Mouse (Mus musculus): ENCODE data around the gene Copz2. TPM values are rescaled to one million over a fixed set of nuclear protein-coding genes. Genes with fewer than 3 reads are reported as not detected.
"Not testable (repeated sequence)": the region's sequence is repeated elsewhere in the genome, so short reads cannot be mapped to it uniquely, and the experiment has no call there.

Copz2 gene
- 86.6 and 90.1 TPM in 2 replicates for polyA plus RNA-seq (2016; fragmentation: Nextera tagmentation; extraction: Ambion mirVana)

DNA sequence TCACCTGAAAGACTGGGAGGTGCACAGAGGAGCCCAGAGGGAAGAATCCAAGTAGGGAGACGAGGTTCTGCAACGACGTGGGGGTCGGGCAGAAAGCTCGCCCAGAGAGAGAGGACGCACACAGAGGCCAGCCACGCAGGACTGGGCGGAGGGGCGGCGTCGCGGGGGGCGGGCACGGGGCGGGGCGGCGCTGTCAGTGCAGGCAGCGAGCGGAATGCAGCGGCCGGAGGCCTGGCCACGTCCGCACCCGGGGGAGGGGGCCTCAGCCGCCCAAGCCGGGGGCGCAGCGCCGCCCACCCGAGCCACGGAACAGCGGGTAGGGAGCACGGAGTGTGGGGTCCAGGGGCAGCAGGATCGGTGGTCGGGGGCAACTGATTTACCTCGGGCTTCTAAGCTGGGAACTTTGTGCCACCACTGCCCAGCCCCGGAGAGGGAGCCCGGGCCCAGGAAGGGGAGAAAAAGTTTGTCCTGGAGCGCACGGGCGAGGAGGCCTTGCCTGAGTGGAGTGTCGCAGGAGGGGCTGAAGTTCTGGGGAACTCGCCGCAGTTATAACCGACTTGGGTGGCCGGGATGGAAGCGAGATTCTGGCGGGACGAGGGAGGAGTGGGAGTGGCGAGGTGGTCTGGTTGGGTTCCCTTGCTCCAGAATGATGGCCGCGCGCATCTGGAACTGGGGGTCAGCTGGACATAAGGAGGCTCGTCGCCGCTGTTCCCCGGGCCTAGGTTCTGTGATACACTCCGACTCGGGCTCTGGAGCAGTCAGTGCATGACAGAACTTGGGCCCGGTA is at the start of gene Copz2:
TSS of gene Copz2 (plus strand) at position 190 of the 787 bp plus-strand sequence.
- H3K27ac ChIP-seq = peak within 1 kb of the TSS; percentile 91
- H3K9me3 ChIP-seq = no peaks in the 10 kb centered on the region
- H3K36me3 ChIP-seq = peaks cover 10% of the 10 kb centered on the region
- peak within 1 kb of the TSS; percentile 87 for H3K4me3 ChIP-seq
- no peaks in the 10 kb centered on the region for H3K27me3 ChIP-seq (ENCODE audit: insufficient read depth, poor library complexity, severe bottlenecking)
- under 1% methylated on average over 57 of the region's 60 CpGs for WGBS
- peaks cover 9% of the 10 kb centered on the region for H3K4me1 ChIP-seq
- no peak for DNase-seq (ENCODE audit: low spot score)

DNA sequence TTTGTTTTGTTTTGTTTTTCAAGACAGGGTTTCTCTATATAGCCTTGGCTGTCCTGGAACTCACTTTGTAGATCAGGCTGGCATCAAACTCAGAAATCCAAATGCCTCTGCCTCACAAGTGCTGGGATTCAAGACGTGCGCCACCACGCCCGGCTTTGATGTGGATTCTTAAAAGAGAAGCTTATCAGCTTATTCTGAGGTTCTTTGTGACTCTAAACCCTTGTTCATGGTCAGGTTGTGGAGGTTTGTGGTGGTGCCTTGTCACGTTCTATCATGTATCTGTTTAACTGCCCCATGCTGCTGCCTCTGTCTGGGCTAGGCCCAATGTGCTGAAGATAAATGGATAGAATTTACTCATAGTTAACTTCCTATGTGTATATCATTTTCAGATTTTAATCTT is 44.1 kb upstream of the Copz2 start:
- H3K27me3 ChIP-seq (ENCODE audit: insufficient read depth, poor library complexity, severe bottlenecking) = no peaks in the 10 kb centered on the region
- no peaks in the 10 kb centered on the region for H3K9me3 ChIP-seq
- WGBS = 96% methylated on average over 5 of the region's 5 CpGs
- no peak overlapping the region for H3K27ac ChIP-seq
- H3K36me3 ChIP-seq = peaks cover 95% of the 10 kb centered on the region
- no peak for DNase-seq (ENCODE audit: low spot score)
- H3K4me1 ChIP-seq = no peaks in the 10 kb centered on the region
- no peak overlapping the region for H3K4me3 ChIP-seq

DNA sequence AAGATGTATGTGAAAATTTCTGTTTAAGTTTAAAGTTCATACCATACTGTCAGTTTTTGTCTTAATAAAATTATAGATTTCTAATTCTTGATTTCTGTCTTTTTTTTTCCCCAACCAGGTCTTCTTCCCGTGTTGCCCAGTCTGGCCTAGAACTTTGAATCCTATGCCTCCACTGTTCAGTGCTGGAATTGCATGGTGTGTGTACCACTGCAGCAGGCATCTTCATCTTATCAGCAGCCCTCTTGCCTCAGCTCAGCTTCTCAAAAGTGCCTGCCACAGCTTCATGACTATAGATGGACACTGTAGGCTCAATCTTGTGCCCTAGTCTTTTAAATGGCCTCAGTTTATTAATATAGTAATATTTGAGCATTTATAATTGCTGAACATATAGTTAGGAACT is 41.6 kb upstream of the Copz2 start:
- H3K4me3 ChIP-seq = no peak overlapping the region
- no peak for DNase-seq (ENCODE audit: low spot score)
- no peaks in the 10 kb centered on the region for H3K4me1 ChIP-seq
- no peak overlapping the region for H3K27ac ChIP-seq
- 64% methylated on average over 1 of the region's 1 CpGs for WGBS
- H3K27me3 ChIP-seq (ENCODE audit: insufficient read depth, poor library complexity, severe bottlenecking) = no peaks in the 10 kb centered on the region
- H3K9me3 ChIP-seq = no peaks in the 10 kb centered on the region
- H3K36me3 ChIP-seq = peaks cover 94% of the 10 kb centered on the region

DNA sequence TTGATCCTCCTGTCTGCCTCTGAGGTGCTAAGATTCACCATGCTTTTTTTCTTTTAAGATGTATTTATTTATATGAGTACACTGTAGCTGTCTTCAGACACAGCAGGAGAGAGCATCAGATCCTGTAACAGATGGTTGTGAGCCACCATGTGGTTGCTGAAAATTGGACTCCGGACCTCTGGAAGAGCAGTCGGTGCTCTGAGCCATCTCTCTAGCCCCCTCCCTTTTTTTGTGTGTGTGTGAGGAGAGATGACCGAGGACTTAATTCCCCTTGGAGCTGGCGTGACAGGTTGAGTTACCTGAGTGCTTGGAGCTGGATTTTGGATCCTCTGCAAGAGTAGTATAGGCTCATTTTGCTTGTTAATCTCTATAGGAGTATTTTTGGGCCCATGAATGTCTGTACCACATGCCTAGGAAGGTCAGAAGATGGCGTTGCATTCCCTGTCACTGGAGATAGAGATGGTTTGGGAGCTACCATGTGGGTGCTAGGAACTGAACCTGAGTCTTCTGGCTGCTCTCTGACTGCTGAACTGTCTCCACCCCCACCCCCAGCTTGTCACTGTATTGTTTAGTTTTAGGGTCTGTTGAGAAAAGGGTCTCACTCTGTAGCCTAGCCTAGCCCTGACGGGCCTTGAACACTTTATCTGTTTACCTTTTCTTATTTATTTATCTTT is 40.0 kb upstream of the Copz2 start:
- H3K4me1 ChIP-seq = no peaks in the 10 kb centered on the region
- no peak overlapping the region for H3K4me3 ChIP-seq
- no peak for DNase-seq (ENCODE audit: low spot score)
- H3K27me3 ChIP-seq (ENCODE audit: insufficient read depth, poor library complexity, severe bottlenecking) = no peaks in the 10 kb centered on the region
- no peak overlapping the region for H3K27ac ChIP-seq
- H3K36me3 ChIP-seq = peaks cover 93% of the 10 kb centered on the region
- no peaks in the 10 kb centered on the region for H3K9me3 ChIP-seq
- 97% methylated on average over 6 of the region's 6 CpGs for WGBS

DNA sequence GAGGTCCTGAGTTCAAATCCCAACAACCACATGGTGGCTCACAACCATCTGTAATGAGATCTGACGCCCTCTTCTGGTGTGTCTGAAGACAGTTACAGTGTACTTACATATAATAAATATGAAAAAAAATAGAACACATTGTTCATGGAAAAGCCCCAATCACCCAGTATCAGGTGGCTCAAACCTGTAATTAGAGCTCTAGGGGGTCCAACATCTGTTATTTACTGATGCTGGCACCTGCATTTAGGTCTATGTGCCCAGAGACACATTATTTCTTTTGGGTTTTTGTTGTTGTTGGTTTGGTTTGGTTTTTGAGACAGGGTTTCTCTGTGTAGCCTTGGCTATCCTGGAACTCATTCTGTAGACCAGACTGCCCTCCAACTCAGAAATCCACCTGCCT is 38.5 kb upstream of the Copz2 start:
- DNase-seq (ENCODE audit: low spot score); H3K4me3 ChIP-seq; H3K27ac ChIP-seq; H3K27me3 ChIP-seq (ENCODE audit: insufficient read depth, poor library complexity, severe bottlenecking); H3K4me1 ChIP-seq; H3K9me3 ChIP-seq: not testable (repeated sequence)
- H3K36me3 ChIP-seq = peaks cover 89% of the 10 kb centered on the region
- 78% methylated on average over 1 of the region's 1 CpGs for WGBS

DNA sequence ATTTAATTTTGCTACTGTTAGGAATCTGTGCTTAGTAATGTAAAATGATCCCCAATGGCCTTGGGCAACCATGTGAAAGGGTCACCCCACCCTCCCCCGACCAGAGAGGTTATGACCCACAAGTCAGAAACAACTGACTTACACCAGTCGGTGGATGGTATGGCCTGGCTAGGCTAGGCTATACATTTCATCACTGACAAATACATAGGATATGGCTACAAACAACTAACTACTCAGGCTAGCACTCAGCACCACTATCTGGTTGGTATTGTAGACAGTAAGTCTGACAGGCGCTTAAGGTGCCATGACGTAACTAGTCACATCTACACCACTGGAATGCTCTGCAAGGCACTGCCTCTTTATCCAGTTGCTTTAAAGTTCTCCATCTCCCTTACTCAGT is 36.2 kb upstream of the Copz2 start:
- H3K27me3 ChIP-seq (ENCODE audit: insufficient read depth, poor library complexity, severe bottlenecking) = no peaks in the 10 kb centered on the region
- no peak overlapping the region for H3K27ac ChIP-seq
- WGBS = 84% methylated on average over 4 of the region's 4 CpGs
- no peak overlapping the region for H3K4me3 ChIP-seq
- DNase-seq (ENCODE audit: low spot score) = no peak
- no peaks in the 10 kb centered on the region for H3K4me1 ChIP-seq
- peaks cover 92% of the 10 kb centered on the region for H3K36me3 ChIP-seq
- H3K9me3 ChIP-seq = no peaks in the 10 kb centered on the region

DNA sequence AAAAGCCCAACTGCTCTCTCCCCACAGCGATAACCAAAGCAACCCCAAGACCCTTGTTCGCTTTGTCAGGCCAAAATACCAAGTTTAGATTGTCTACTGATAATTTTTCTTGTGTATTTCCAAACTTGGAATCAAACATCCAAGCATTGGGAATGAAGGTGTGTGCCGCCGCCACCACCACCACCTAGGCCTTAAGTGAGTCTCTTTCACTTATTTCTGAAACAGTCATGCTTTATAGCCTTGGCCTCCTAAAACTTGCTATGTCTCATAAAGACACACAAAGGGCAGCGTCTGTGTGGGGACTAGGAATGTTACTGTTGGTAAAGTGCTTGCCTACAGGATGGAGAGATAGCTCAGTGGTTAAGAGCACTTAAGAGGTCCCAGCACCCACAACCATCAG is 35.8 kb upstream of the Copz2 start:
- Histone ChIP-seq H3K4me1 (no peaks in the 10 kb centered on the region), H3K4me3 (no peak overlapping the region), H3K36me3 (peaks cover 92% of the 10 kb centered on the region), H3K27ac (no peak overlapping the region), H3K9me3 (no peaks in the 10 kb centered on the region), H3K27me3 (ENCODE audit: insufficient read depth, poor library complexity, severe bottlenecking) (no peaks in the 10 kb centered on the region)
- DNase-seq (ENCODE audit: low spot score) = no peak
- WGBS = 91% methylated on average over 5 of the region's 5 CpGs

DNA sequence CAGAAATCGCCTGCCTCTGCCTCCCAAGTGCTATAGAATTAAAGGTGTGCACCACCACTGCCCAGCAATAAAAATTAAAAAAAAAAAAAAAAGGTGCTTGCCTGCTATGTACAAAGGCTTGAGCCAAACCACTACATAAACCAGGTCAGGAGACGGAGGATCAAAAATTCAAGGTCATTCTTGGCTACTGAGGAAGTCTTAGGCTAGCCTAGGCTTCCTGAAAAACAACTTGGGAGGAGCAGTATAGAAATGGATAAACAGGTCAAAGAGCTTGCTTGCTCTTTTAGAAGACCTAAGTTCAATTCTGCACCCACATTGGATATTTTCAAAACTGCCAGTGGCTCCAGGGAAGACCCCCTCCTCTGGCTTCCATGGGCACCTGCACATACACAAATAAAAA is 35.2 kb upstream of the Copz2 start:
- Histone ChIP-seq H3K27ac (no peak overlapping the region), H3K9me3 (no peaks in the 10 kb centered on the region), H3K4me1 (no peaks in the 10 kb centered on the region), H3K36me3 (peaks cover 92% of the 10 kb centered on the region), H3K27me3 (ENCODE audit: insufficient read depth, poor library complexity, severe bottlenecking) (no peaks in the 10 kb centered on the region), H3K4me3 (no peak overlapping the region)
- no peak for DNase-seq (ENCODE audit: low spot score)
- 84% methylated on average over 2 of the region's 2 CpGs for WGBS

DNA sequence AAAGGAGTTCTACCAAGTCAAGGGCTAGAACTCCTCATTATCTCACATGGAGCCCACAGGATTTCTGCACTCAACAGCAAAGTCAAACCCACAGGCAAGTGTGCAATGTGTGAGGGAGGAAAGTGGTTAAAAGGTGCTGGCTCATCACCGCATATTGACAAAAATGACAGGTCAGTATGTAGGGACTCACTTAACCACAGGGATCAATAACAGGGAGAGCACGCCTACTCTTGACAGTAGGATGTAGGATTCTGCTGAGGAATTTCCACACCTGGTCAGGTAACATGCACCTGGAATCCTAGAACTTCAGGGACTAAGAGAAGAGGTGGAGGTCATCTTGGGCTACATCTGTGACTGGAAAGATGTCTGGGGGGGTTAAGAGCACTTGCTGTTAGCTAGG is 33.8 kb upstream of the Copz2 start:
- peaks cover 93% of the 10 kb centered on the region for H3K36me3 ChIP-seq

DNA sequence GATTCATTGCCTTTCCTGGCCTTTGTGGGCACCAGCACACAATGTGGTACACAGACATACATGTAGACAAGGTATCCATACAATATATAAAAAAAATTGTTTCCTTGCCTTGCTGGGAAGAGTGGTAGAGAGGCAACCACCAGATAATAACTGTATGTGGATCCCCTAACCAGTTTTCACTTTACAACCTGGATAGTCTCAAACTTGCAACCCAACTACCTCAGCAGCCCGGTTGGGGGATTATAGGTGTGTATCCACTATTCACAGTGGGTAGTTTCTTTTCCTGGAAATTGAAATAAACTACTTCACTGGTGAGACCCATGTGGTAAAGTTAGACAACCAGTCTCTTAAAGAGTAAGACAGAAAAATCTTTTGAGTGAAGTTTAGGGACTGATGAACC is 33.2 kb upstream of the Copz2 start:
- no peak for DNase-seq (ENCODE audit: low spot score)

More for the DNA sequence above, 33.8 kb upstream of the Copz2 start:
- no peak overlapping the region for H3K27ac ChIP-seq
- no peaks in the 10 kb centered on the region for H3K27me3 ChIP-seq (ENCODE audit: insufficient read depth, poor library complexity, severe bottlenecking)
- H3K4me3 ChIP-seq = no peak overlapping the region
- DNase-seq (ENCODE audit: low spot score) = no peak
- WGBS = 93% methylated on average over 2 of the region's 2 CpGs
- H3K9me3 ChIP-seq = no peaks in the 10 kb centered on the region
- no peaks in the 10 kb centered on the region for H3K4me1 ChIP-seq

DNA sequence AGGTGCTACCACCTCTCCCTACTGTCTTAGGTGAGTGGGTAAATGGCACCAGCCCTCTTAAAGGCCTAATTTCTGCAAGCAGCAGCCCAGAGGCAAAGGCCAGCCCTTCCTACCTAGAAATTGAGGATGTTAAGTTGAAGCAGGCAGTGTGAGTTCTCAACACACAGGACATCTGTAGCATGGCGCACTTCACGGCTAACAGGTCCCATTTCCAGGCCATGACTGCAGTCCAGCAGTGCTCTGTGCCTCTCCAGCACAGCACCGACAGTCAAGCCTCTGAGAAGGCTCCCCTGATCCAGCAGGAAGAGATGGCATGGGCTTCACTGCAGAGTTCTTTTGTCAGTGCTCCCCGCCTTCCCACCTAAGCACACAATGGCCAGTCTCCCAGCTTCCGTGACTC is 32.7 kb upstream of the Copz2 start:
- no peaks in the 10 kb centered on the region for H3K9me3 ChIP-seq
- H3K4me3 ChIP-seq = no peak overlapping the region
- no peak for DNase-seq (ENCODE audit: low spot score)
- 86% methylated on average over 5 of the region's 5 CpGs for WGBS
- H3K36me3 ChIP-seq = peaks cover 93% of the 10 kb centered on the region
- no peaks in the 10 kb centered on the region for H3K27me3 ChIP-seq (ENCODE audit: insufficient read depth, poor library complexity, severe bottlenecking)
- no peaks in the 10 kb centered on the region for H3K4me1 ChIP-seq
- no peak overlapping the region for H3K27ac ChIP-seq

More for the DNA sequence above, 33.2 kb upstream of the Copz2 start:
- Histone ChIP-seq H3K4me1 (no peaks in the 10 kb centered on the region), H3K36me3 (peaks cover 93% of the 10 kb centered on the region), H3K9me3 (no peaks in the 10 kb centered on the region), H3K27me3 (ENCODE audit: insufficient read depth, poor library complexity, severe bottlenecking) (no peaks in the 10 kb centered on the region), H3K4me3 (no peak overlapping the region), H3K27ac (no peak overlapping the region)
- 93% methylated on average over 1 of the region's 1 CpGs for WGBS

DNA sequence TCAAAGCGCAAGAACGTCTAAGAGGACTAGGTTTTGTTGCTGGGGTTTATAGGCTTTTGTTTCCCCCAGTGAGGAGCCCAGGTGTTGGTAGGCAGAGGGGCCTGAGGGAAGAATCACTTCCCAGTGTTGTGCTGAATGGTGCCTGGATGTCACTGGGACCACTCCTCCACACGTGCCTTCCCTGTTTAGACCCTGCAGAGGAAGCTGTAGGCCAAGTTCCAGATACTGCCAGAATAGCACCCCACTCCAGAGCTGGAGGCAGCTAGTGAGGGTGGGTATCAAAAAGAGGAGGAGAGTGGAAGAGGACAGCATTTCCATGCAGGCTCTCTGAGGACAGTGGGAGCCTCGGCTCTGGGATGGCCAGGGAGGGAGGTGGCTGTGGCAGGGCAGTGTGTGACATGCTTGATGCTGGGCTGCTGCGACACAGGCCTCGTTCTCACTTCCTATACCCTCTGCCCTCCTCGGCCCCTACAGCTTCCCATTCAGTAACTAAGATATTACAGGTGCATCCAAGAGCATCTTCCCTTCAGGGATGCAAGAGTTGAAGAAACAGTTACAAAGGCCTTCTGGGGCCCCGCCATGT is 31.5 kb upstream of the Copz2 start:
- Histone ChIP-seq H3K27me3 (ENCODE audit: insufficient read depth, poor library complexity, severe bottlenecking) (no peaks in the 10 kb centered on the region), H3K9me3 (no peaks in the 10 kb centered on the region), H3K27ac (no peak overlapping the region), H3K4me1 (peaks cover 10% of the 10 kb centered on the region), H3K4me3 (no peak overlapping the region), H3K36me3 (peaks cover 92% of the 10 kb centered on the region)
- WGBS = 89% methylated on average over 8 of the region's 8 CpGs
- DNase-seq (ENCODE audit: low spot score) = no peak

DNA sequence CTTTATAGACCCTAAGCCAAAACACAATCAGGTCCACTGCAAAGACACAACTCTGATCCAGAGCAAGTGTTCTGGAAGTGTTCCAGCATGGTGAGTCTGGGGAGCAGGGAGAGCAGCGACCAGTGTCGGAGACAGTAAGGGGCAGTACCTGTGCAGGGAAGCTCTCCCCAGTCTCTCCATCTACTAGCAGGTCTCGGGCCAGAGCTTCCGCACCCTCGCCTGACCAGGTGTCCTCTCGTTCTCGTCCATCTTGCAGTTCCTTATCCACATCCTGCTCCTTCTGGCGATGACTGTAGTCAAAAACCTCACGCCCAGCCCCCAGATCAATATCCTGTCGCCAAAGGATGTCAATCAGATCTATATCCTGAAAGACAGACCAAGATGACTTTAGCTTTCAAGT is 27.7 kb upstream of the Copz2 start:
- Histone ChIP-seq H3K27ac (no peak overlapping the region), H3K4me3 (no peak overlapping the region), H3K27me3 (ENCODE audit: insufficient read depth, poor library complexity, severe bottlenecking) (no peaks in the 10 kb centered on the region), H3K9me3 (no peaks in the 10 kb centered on the region), H3K4me1 (peaks cover 48% of the 10 kb centered on the region), H3K36me3 (peaks cover 75% of the 10 kb centered on the region)
- DNase-seq (ENCODE audit: low spot score) = no peak
- WGBS = 93% methylated on average over 10 of the region's 10 CpGs
